Comparison of ENCODE assay signal across 27 mouse cellular contexts in genomic region chr1:19344445-19344844, GRCm38 (mm10).
DNase-seq lines count a peak whose midpoint lies in the region; ATAC-seq and TF ChIP-seq lines count a peak whose summit lies in the region.
"Had no signal": no experiment of that assay in that cellular context is flagged by ENCODE, and none has a peak within 500 bp of the region (broad histone marks: within the 10 kb centered on the region; RNA-seq: fewer than 3 reads in every experiment).

No protein-coding gene starts in this region.

- no peak for DNase-seq in forebrain, embryonic 11.5 days (ENCODE audit: low spot score)
- DNase-seq in forebrain, postnatal 0 days, result no peak
- no peak for DNase-seq in limb, embryonic 10.5 days (ENCODE audit: low spot score)
- peak; percentile 55 for DNase-seq in R1 (ENCODE audit: low read depth, low spot score)
- no peak for DNase-seq in cerebellum, postnatal 25 days
- DNase-seq: adrenal gland, postnatal 14 days; cerebellum, adult 11 months; cerebellum, adult 2 months; cerebellum, adult 9-11 months; cerebellum, postnatal 36 days; embryo, embryonic 11 days; gastrocnemius, postnatal 10 days; gastrocnemius, postnatal 36 days; heart, adult 2 months; heart, postnatal 14 days; heart, postnatal 4 days; kidney, adult 11 months had no signal

- H3K9me3 ChIP-seq in forebrain, embryonic 11.5 days (ENCODE audit: control insufficient read depth, low read length), result no peaks in the 10 kb centered on the region
- H3K9me3 ChIP-seq in forebrain, postnatal 0 days (ENCODE audit: low read length), result no peaks in the 10 kb centered on the region
- no peaks in the 10 kb centered on the region for H3K9me3 ChIP-seq in limb, embryonic 12.5 days
- H3K9me3 ChIP-seq in limb, embryonic 10.5 days (replicated peaks), result no peaks in the 10 kb centered on the region
- H3K9me3 ChIP-seq: embryonic facial prominence, embryonic 10.5 days; embryonic facial prominence, embryonic 13.5 days; forebrain, embryonic 10.5 days; heart, embryonic 10.5 days; heart, embryonic 13.5 days had no signal

- no peaks in the 10 kb centered on the region for H3K4me1 ChIP-seq in forebrain, embryonic 11.5 days (replicated peaks; ENCODE audit: control insufficient read depth, insufficient read depth, low read length)
- no peaks in the 10 kb centered on the region for H3K4me1 ChIP-seq in forebrain, postnatal 0 days (ENCODE audit: insufficient read depth)
- no peaks in the 10 kb centered on the region for H3K4me1 ChIP-seq in limb, embryonic 12.5 days (replicated peaks)
- no peaks in the 10 kb centered on the region for H3K4me1 ChIP-seq in limb, embryonic 10.5 days
- H3K4me1 ChIP-seq: embryonic facial prominence, embryonic 10.5 days; embryonic facial prominence, embryonic 13.5 days; forebrain, embryonic 10.5 days; heart, embryonic 10.5 days; heart, embryonic 13.5 days had no signal

- peak; percentile 51; the same call in 1 of the 2 replicates for ATAC-seq in forebrain, embryonic 11.5 days (replicated peaks; ENCODE audit: low FRiP score)
- ATAC-seq in forebrain, postnatal 0 days, result no peak
- peak; percentile 42; the same call in 1 of the 2 replicates for ATAC-seq in limb, embryonic 12.5 days (ENCODE audit: insufficient number of reproducible peaks, insufficient read depth, low FRiP score, low TSS enrichment, low read depth)
- ATAC-seq: forebrain, embryonic 14.5 days; hindbrain, postnatal 0 days; inflammation-experienced regulatory T-cells, adult 6 months had no signal

- no peak overlapping the region for H3K9ac ChIP-seq in forebrain, embryonic 11.5 days (ENCODE audit: low read length)
- H3K9ac ChIP-seq in forebrain, postnatal 0 days, result no peak overlapping the region
- H3K9ac ChIP-seq in limb, embryonic 12.5 days (replicated peaks), result no peak overlapping the region
- H3K9ac ChIP-seq: embryonic facial prominence, embryonic 13.5 days; heart, embryonic 13.5 days; hindbrain, embryonic 14.5 days had no signal

- H3K36me3 ChIP-seq in forebrain, embryonic 11.5 days (ENCODE audit: control insufficient read depth, insufficient read depth, low read length), result no peaks in the 10 kb centered on the region
- H3K36me3 ChIP-seq in forebrain, postnatal 0 days (ENCODE audit: insufficient read depth), result no peaks in the 10 kb centered on the region
- no peaks in the 10 kb centered on the region for H3K36me3 ChIP-seq in limb, embryonic 12.5 days
- no peaks in the 10 kb centered on the region for H3K36me3 ChIP-seq in limb, embryonic 10.5 days
- H3K36me3 ChIP-seq: embryonic facial prominence, embryonic 10.5 days; embryonic facial prominence, embryonic 13.5 days; forebrain, embryonic 10.5 days; heart, embryonic 10.5 days; heart, embryonic 13.5 days had no signal

- 83% methylated on average over 4 of the region's 4 CpGs for WGBS in forebrain, embryonic 11.5 days
- WGBS in forebrain, postnatal 0 days, result 84% methylated on average over 4 of the region's 4 CpGs
- 85% methylated on average over 4 of the region's 4 CpGs for WGBS in limb, embryonic 12.5 days
- WGBS in limb, embryonic 10.5 days, result 87% methylated on average over 4 of the region's 4 CpGs

- no peak overlapping the region for H3K27ac ChIP-seq in forebrain, embryonic 11.5 days (ENCODE audit: low read depth, low read length)
- no peak overlapping the region for H3K27ac ChIP-seq in forebrain, postnatal 0 days (ENCODE audit: low read depth, low read length)
- H3K27ac ChIP-seq in limb, embryonic 12.5 days, result no peak overlapping the region
- H3K27ac ChIP-seq in limb, embryonic 10.5 days, result no peak overlapping the region
- H3K27ac ChIP-seq: embryonic facial prominence, embryonic 10.5 days; embryonic facial prominence, embryonic 13.5 days; forebrain, embryonic 10.5 days; heart, adult 2 months; heart, embryonic 10.5 days; heart, embryonic 13.5 days; hindbrain, embryonic 14.5 days; hindbrain, postnatal 0 days had no signal

- TF ChIP-seq CTCF in forebrain, postnatal 0 days (IDR thresholded peaks at IDR 0.05; ENCODE audit: low read depth), result no peak

- H3K27me3 ChIP-seq in forebrain, embryonic 11.5 days (ENCODE audit: control insufficient read depth, insufficient read depth, low read length), result no peaks in the 10 kb centered on the region
- no peaks in the 10 kb centered on the region for H3K27me3 ChIP-seq in forebrain, postnatal 0 days (ENCODE audit: insufficient read depth, low read length)
- no peaks in the 10 kb centered on the region for H3K27me3 ChIP-seq in limb, embryonic 12.5 days
- no peaks in the 10 kb centered on the region for H3K27me3 ChIP-seq in limb, embryonic 10.5 days (ENCODE audit: low read depth, poor library complexity, severe bottlenecking)
- H3K27me3 ChIP-seq: embryonic facial prominence, embryonic 13.5 days; heart, embryonic 13.5 days had no signal

- no peak overlapping the region for H3K4me2 ChIP-seq in forebrain, embryonic 11.5 days (ENCODE audit: low read depth, low read length, severe bottlenecking)
- H3K4me2 ChIP-seq in forebrain, postnatal 0 days (ENCODE audit: low read depth), result no peak overlapping the region
- no peak overlapping the region for H3K4me2 ChIP-seq in limb, embryonic 12.5 days
- H3K4me2 ChIP-seq: embryonic facial prominence, embryonic 13.5 days; heart, embryonic 13.5 days; hindbrain, embryonic 14.5 days had no signal

- H3K4me3 ChIP-seq in forebrain, embryonic 11.5 days (ENCODE audit: low read depth, low read length), result no peak overlapping the region
- H3K4me3 ChIP-seq in forebrain, postnatal 0 days (ENCODE audit: low read depth, low read length), result no peak overlapping the region
- no peak overlapping the region for H3K4me3 ChIP-seq in limb, embryonic 12.5 days (replicated peaks)
- no peak overlapping the region for H3K4me3 ChIP-seq in limb, embryonic 10.5 days
- H3K4me3 ChIP-seq: embryonic facial prominence, embryonic 10.5 days; embryonic facial prominence, embryonic 13.5 days; forebrain, embryonic 10.5 days; heart, adult 2 months; heart, embryonic 10.5 days; heart, embryonic 13.5 days had no signal
